ENCODE assay signal across 35 mouse cellular contexts in the genomic region with DNA sequence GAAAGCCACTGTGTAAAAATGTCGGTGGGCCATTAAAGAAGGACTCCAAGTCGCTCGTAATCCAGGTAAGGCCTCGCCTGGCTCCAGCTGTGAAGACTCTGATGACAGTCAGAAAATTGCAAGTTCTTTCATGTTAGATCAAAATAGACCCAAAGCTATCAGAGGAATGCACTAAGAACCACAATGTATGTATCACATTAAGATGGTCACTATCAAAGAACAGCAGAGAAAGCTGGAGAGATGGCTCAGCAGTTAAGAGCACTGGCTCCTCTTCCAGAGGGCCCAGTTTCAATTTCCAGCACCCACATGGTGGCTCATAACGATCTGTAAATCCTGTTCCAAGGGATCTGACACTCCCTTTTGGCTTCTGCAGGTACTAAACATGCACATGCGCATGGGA. TPM values are rescaled to one million over a fixed set of nuclear protein-coding genes. Genes with fewer than 3 reads are reported as not detected.
DNase-seq lines count a peak whose midpoint lies in the region; ATAC-seq and TF ChIP-seq lines count a peak whose summit lies in the region.
"Had no signal": no experiment of that assay in that cellular context is flagged by ENCODE, and none has a peak within 500 bp of the region (broad histone marks: within the 10 kb centered on the region; RNA-seq: fewer than 3 reads in every experiment).

No protein-coding gene starts in this region.

- no peaks in the 10 kb centered on the region for H3K27me3 ChIP-seq in liver, embryonic 14.5 days (ENCODE audit: control insufficient read depth, insufficient read depth, low read length)
- no peaks in the 10 kb centered on the region for H3K27me3 ChIP-seq in kidney, adult 2 months (replicated peaks; ENCODE audit: control insufficient read depth, insufficient read depth, low read length)
- H3K27me3 ChIP-seq: hindbrain, embryonic 15.5 days; kidney, embryonic 15.5 days; limb, embryonic 12.5 days; midbrain, embryonic 15.5 days had no signal

- no peak overlapping the region for H3K4me3 ChIP-seq in liver, embryonic 14.5 days (ENCODE audit: insufficient read depth in 1 of 2, low read depth in 2 of 2, low read length in 2 of 2)
- no peak overlapping the region for H3K4me3 ChIP-seq in kidney, adult 2 months (ENCODE audit: insufficient read depth, low read depth, low read length)
- H3K4me3 ChIP-seq: hindbrain, embryonic 10.5 days; hindbrain, embryonic 15.5 days; kidney, embryonic 15.5 days; left cerebral cortex, adult 2 months; limb, embryonic 12.5 days; midbrain, embryonic 10.5 days; midbrain, embryonic 15.5 days had no signal

- H3K9me3 ChIP-seq in liver, embryonic 14.5 days (ENCODE audit: control insufficient read depth, low read length): no peaks in the 10 kb centered on the region
- H3K9me3 ChIP-seq: hindbrain, embryonic 10.5 days; hindbrain, embryonic 15.5 days; kidney, embryonic 15.5 days; limb, embryonic 12.5 days; midbrain, embryonic 10.5 days; midbrain, embryonic 15.5 days had no signal

- TF ChIP-seq POLR2A in kidney, adult 2 months (IDR thresholded peaks at IDR 0.05; ENCODE audit: low read depth, low read length): no peak

- TF ChIP-seq CTCF in liver, embryonic 14.5 days (IDR thresholded peaks at IDR 0.05; ENCODE audit: low read depth): no peak
- TF ChIP-seq CTCF in kidney, adult 2 months (conservative IDR thresholded peaks at IDR 0.05; ENCODE audit: insufficient read depth, insufficient read length, low read depth, low read length): no peak

- peak overlapping the region; percentile 92 for H3K27ac ChIP-seq in liver, embryonic 14.5 days
- no peak overlapping the region for H3K27ac ChIP-seq in kidney, adult 2 months (ENCODE audit: insufficient read depth, low read depth, low read length)
- H3K27ac ChIP-seq: hindbrain, embryonic 10.5 days; hindbrain, embryonic 15.5 days; kidney, embryonic 15.5 days; left cerebral cortex, adult 2 months; limb, embryonic 12.5 days; macrophage; midbrain, embryonic 10.5 days; midbrain, embryonic 15.5 days had no signal

- H3K4me2 ChIP-seq in liver, embryonic 14.5 days (ENCODE audit: low read depth): peak overlapping the region; percentile 62
- H3K4me2 ChIP-seq: hindbrain, embryonic 15.5 days; kidney, embryonic 15.5 days; limb, embryonic 12.5 days; midbrain, embryonic 15.5 days had no signal

- peaks cover 38% of the 10 kb centered on the region in 2 experiments for H3K4me1 ChIP-seq in liver, embryonic 14.5 days (replicated peaks; ENCODE audit: control insufficient read depth in 2 of 2, insufficient read depth in 2 of 2, low read length in 1 of 2)
- H3K4me1 ChIP-seq in kidney, adult 2 months (ENCODE audit: control insufficient read depth, insufficient read depth, low read length): peaks cover 4% of the 10 kb centered on the region; the same call in 1 of the 2 replicates

- peak; percentile 56; the same call in 1 of the 2 replicates for TF ChIP-seq EP300 in liver, embryonic 14.5 days (IDR thresholded peaks at IDR 0.05; ENCODE audit: low read depth)

- no peak overlapping the region; the same call in 1 of the 2 replicates for H3K9ac ChIP-seq in liver, embryonic 14.5 days (replicated peaks)
- H3K9ac ChIP-seq: hindbrain, embryonic 15.5 days; kidney, embryonic 15.5 days; limb, embryonic 12.5 days; midbrain, embryonic 15.5 days had no signal

- ATAC-seq in erythroblast, adult 5-6 weeks (replicated peaks; ENCODE audit: low FRiP score, poor library complexity, severe bottlenecking): 0 out of 2 replicates have a peak, but pooled peaks have one; percentile 26
- peak; percentile 75 for ATAC-seq in liver, embryonic 14.5 days (ENCODE audit: insufficient read depth)
- peak; percentile 55 for ATAC-seq in megakaryocyte-erythroid progenitor cell, adult 5-6 weeks (replicated peaks; ENCODE audit: low FRiP score, low TSS enrichment, poor library complexity, severe bottlenecking)
- ATAC-seq: forebrain, embryonic 16.5 days; inflammation-experienced regulatory T-cells, adult 6 months; lung, postnatal 0 days; midbrain, embryonic 15.5 days had no signal

- WGBS in liver, embryonic 14.5 days (ENCODE audit: insufficient replicate concordance): 44% methylated on average over 6 of the region's 6 CpGs
- 94% methylated on average over 6 of the region's 6 CpGs for WGBS in kidney, adult 2 months

- H3K36me3 ChIP-seq in liver, embryonic 14.5 days (replicated peaks; ENCODE audit: control insufficient read depth, insufficient read depth, low read depth): peaks cover 8% of the 10 kb centered on the region
- H3K36me3 ChIP-seq in kidney, adult 2 months (ENCODE audit: control insufficient read depth, insufficient read depth, low read length): no peaks in the 10 kb centered on the region; the same call in 1 of the 2 replicates

- peak; percentile 35 for DNase-seq in c-Kit-negative CD71-positive TER-119-positive erythroid progenitor cells, embryonic 14.5 days (ENCODE audit: low read depth, low spot score)
- DNase-seq in liver, embryonic 14.5 days (ENCODE audit: low read depth in 3 of 3, low spot score in 3 of 3): peak; percentile 46 to 54 (median 51)
- DNase-seq in gastrocnemius, postnatal 25 days: no peak
- DNase-seq in kidney, adult 2 months: no peak
- no peak for DNase-seq in lung, postnatal 25 days (ENCODE audit: low spot score)
- DNase-seq: adrenal gland, adult 8-10 months; B cell, adult 2 months; cerebellum, adult 18-20 months; cerebellum, postnatal 14 days; heart, postnatal 14 days; kidney, adult 11 months; kidney, postnatal 25 days; lung, adult 18-20 months; right cerebral cortex, adult 18-20 months had no signal

RNA-seq across cellular contexts. Expression of gene Armc9, which starts 5.5 kb away (rescaled TPM):
- 2.5 and 7.7 TPM in 2 replicates for total RNA-seq in erythroblast, adult 5-6 weeks (2015; ENCODE audit: low replicate concordance)
- total RNA-seq in erythroblast, adult 5-6 weeks (2017; ENCODE audit: low replicate concordance): 3.0 and 7.4 TPM in 2 replicates
- polyA plus RNA-seq in liver, embryonic 14.5 days (2012; rRNA removed): 4.5 and 5.5 TPM in 2 replicates
- 8.4 and 9.9 TPM in 2 replicates for polyA plus RNA-seq in liver, embryonic 14.5 days (2014; fragmentation: Nextera tagmentation; extraction: Ambion mirVana)
- 25.4 and 25.8 TPM in 2 replicates for total RNA-seq in megakaryocyte-erythroid progenitor cell, adult 5-6 weeks (2014; fragmentation: Nextera tagmentation)
- total RNA-seq in megakaryocyte-erythroid progenitor cell, adult 5-6 weeks (2017): 8.8 and 17.1 TPM in 2 replicates
- total RNA-seq in gastrocnemius, postnatal 25 days (2021): 1 to 10 TPM; 2.1 to 2.4 TPM
- polyA plus RNA-seq in kidney, adult 2 months (2012; rRNA removed): 7.1 and 7.4 TPM in 2 replicates

RNA-seq across cellular contexts. Expression of gene Gm21972, which starts 26.6 kb away (rescaled TPM):
- total RNA-seq in erythroblast, adult 5-6 weeks (2015; ENCODE audit: low replicate concordance): 1.5 and 9.6 TPM in 2 replicates
- total RNA-seq in erythroblast, adult 5-6 weeks (2017; ENCODE audit: low replicate concordance): 3.2 and 15.2 TPM in 2 replicates
- 0.43 and 1.2 TPM in 2 replicates for polyA plus RNA-seq in liver, embryonic 14.5 days (2012; rRNA removed)
- 0.15 TPM in 1 of 2 replicates, not detected in the other for polyA plus RNA-seq in liver, embryonic 14.5 days (2014; fragmentation: Nextera tagmentation; extraction: Ambion mirVana)
- total RNA-seq in megakaryocyte-erythroid progenitor cell, adult 5-6 weeks (2014; fragmentation: Nextera tagmentation): 0.46 and 4.8 TPM in 2 replicates
- 12.3 and 36.2 TPM in 2 replicates for total RNA-seq in megakaryocyte-erythroid progenitor cell, adult 5-6 weeks (2017)
- 1 to 10 TPM in 1 of 2 experiments, under 1 TPM in 1; 0.54 to 1.3 TPM for total RNA-seq in gastrocnemius, postnatal 25 days (2021)
- polyA plus RNA-seq in kidney, adult 2 months (2012; rRNA removed): not detected in 2 replicates
- total RNA-seq: gastrocnemius, adult 8-10 months; neutrophil, adult 5-6 weeks had no signal
- polyA plus RNA-seq: forebrain, embryonic 11.5 days; forebrain, embryonic 16.5 days; heart, embryonic 14.5 days; hindbrain, embryonic 10.5 days; inflammation-experienced regulatory T-cells, adult 6 months; kidney, embryonic 15.5 days; spleen, adult 2 months had no signal

RNA-seq across cellular contexts. Expression of gene Htr2b, which starts 48.3 kb away (rescaled TPM):
- not detected in 2 replicates for total RNA-seq in erythroblast, adult 5-6 weeks (2015; ENCODE audit: low replicate concordance)
- total RNA-seq in erythroblast, adult 5-6 weeks (2017; ENCODE audit: low replicate concordance): 0.42 TPM in 1 of 2 replicates, not detected in the other
- polyA plus RNA-seq in liver, embryonic 14.5 days (2012; rRNA removed): 0.02 TPM in 1 of 2 replicates, not detected in the other
- polyA plus RNA-seq in liver, embryonic 14.5 days (2014; fragmentation: Nextera tagmentation; extraction: Ambion mirVana): 0.06 TPM in 1 of 2 replicates, not detected in the other
- total RNA-seq in megakaryocyte-erythroid progenitor cell, adult 5-6 weeks (2014; fragmentation: Nextera tagmentation): not detected in 2 replicates
- not detected in 2 replicates for total RNA-seq in megakaryocyte-erythroid progenitor cell, adult 5-6 weeks (2017)
- total RNA-seq in gastrocnemius, postnatal 25 days (2021): under 1 TPM in 1 of 2 experiments, not detected in 1; 0.96 TPM
- 0.33 and 0.71 TPM in 2 replicates for polyA plus RNA-seq in kidney, adult 2 months (2012; rRNA removed)
- total RNA-seq: granulocyte monocyte progenitor cell, adult 5-6 weeks; layer of hippocampus, adult 18-20 months; neutrophil, adult 5-6 weeks had no signal
- polyA plus RNA-seq: neural tube, embryonic 11.5 days; spleen, adult 2 months had no signal

Comparison
In these comparisons a context has a peak if more than half of its experiments do, and no peak if none do; other contexts are left out.
1. DNase-seq: peak in c-Kit-negative CD71-positive TER-119-positive erythroid progenitor cells, embryonic 14.5 days (single experiment) and liver, embryonic 14.5 days (3 of 3); none in gastrocnemius, postnatal 25 days (single experiment), kidney, adult 2 months (single experiment) and lung, postnatal 25 days (single experiment).
2. Peak in every context shown above with its lines, with median percentiles within 50 percentile points of each other: ATAC-seq.